Mouse (Mus musculus): ENCODE measurements around the gene Cd3d. TPM values are rescaled to one million over a fixed set of nuclear protein-coding genes. Genes with fewer than 3 reads are reported as not detected.
"Not testable (repeated sequence)": the region's sequence is repeated elsewhere in the genome, so short reads cannot be mapped to it uniquely, and the experiment has no call there.

Cd3d gene
- polyA plus RNA-seq, 1 experiment from 2014 or later: not detected

GRCm38 (mm10) chr9:44965833-44966466, 15.6 kb upstream of the Cd3d start:
- TF ChIP-seq CTCF (IDR thresholded peaks at IDR 0.05; ENCODE audit: low read depth): no peak
- peak overlapping the region; percentile 78 for H3K4me3 ChIP-seq (ENCODE audit: low read depth, low read length)
- H3K27me3 ChIP-seq (ENCODE audit: insufficient read depth, low read length): no peaks in the 10 kb centered on the region
- no peak overlapping the region for H3K27ac ChIP-seq (ENCODE audit: low read depth)
- DNase-seq: no peak
- no peaks in the 10 kb centered on the region for H3K9me3 ChIP-seq (ENCODE audit: low read depth, low read length)
- H3K36me3 ChIP-seq (ENCODE audit: insufficient read depth): peaks cover 20% of the 10 kb centered on the region
- ATAC-seq (ENCODE audit: insufficient read depth): no peak
- peak overlapping the region; percentile 68 for H3K4me2 ChIP-seq
- H3K9ac ChIP-seq: peak overlapping the region; percentile 48
- peaks cover 7% of the 10 kb centered on the region; the same call in 1 of the 2 replicates for H3K4me1 ChIP-seq (ENCODE audit: insufficient read depth)
- 17% methylated on average over 10 of the region's 10 CpGs for WGBS

- WGBS: 23% methylated on average over 3 of the region's 3 CpGs
- Histone ChIP-seq H3K36me3 (ENCODE audit: insufficient read depth) (peaks cover 13% of the 10 kb centered on the region; the same call in 1 of the 2 replicates), H3K9me3 (ENCODE audit: low read depth, low read length) (no peaks in the 10 kb centered on the region), H3K4me3 (ENCODE audit: low read depth, low read length) (no peak overlapping the region), H3K4me1 (ENCODE audit: insufficient read depth) (peaks cover 7% of the 10 kb centered on the region; the same call in 1 of the 2 replicates), H3K9ac (no peak overlapping the region), H3K4me2 (no peak overlapping the region), H3K27me3 (ENCODE audit: insufficient read depth, low read length) (no peaks in the 10 kb centered on the region), H3K27ac (ENCODE audit: low read depth) (no peak overlapping the region)
- ATAC-seq (ENCODE audit: insufficient read depth) (no peak), DNase-seq (peak; percentile 81)
- peak; percentile 77 for TF ChIP-seq CTCF (IDR thresholded peaks at IDR 0.05; ENCODE audit: low read depth)
Measured at GRCm38 (mm10) chr9:44966815-44967242, 14.8 kb upstream of the Cd3d start.

GRCm38 (mm10) chr9:44967763-44968162, 13.8 kb upstream of the Cd3d start:
- H3K27ac ChIP-seq (ENCODE audit: low read depth); H3K4me1 ChIP-seq (ENCODE audit: insufficient read depth); H3K9ac ChIP-seq; H3K36me3 ChIP-seq (ENCODE audit: insufficient read depth); ATAC-seq (ENCODE audit: insufficient read depth); H3K4me3 ChIP-seq (ENCODE audit: low read depth, low read length); H3K27me3 ChIP-seq (ENCODE audit: insufficient read depth, low read length); DNase-seq; H3K4me2 ChIP-seq; H3K9me3 ChIP-seq (ENCODE audit: low read depth, low read length): not testable (repeated sequence)
- WGBS: 80% methylated on average over 5 of the region's 5 CpGs

GRCm38 (mm10) chr9:44969450-44969849, 12.1 kb upstream of the Cd3d start:
- 73% methylated on average over 1 of the region's 1 CpGs for WGBS

GRCm38 (mm10) chr9:44977813-44978212, 3.8 kb upstream of the Cd3d start:
- H3K9me3 ChIP-seq (ENCODE audit: low read depth, low read length): no peaks in the 10 kb centered on the region
- ATAC-seq (ENCODE audit: insufficient read depth): no peak
- WGBS: 50% methylated on average over 6 of the region's 6 CpGs

More at GRCm38 (mm10) chr9:44969450-44969849, 12.1 kb upstream of the Cd3d start:
- Histone ChIP-seq H3K4me1 (ENCODE audit: insufficient read depth) (peaks cover 4% of the 10 kb centered on the region; the same call in 1 of the 2 replicates), H3K36me3 (ENCODE audit: insufficient read depth) (no peaks in the 10 kb centered on the region), H3K4me2 (no peak overlapping the region), H3K27me3 (ENCODE audit: insufficient read depth, low read length) (no peaks in the 10 kb centered on the region), H3K4me3 (ENCODE audit: low read depth, low read length) (no peak overlapping the region), H3K9ac (no peak overlapping the region), H3K27ac (ENCODE audit: low read depth) (no peak overlapping the region), H3K9me3 (ENCODE audit: low read depth, low read length) (no peaks in the 10 kb centered on the region)
- 0 out of 2 replicates have a peak, but pooled peaks have one; percentile 11 for TF ChIP-seq CTCF (IDR thresholded peaks at IDR 0.05; ENCODE audit: low read depth)
- ATAC-seq (ENCODE audit: insufficient read depth) (no peak), DNase-seq (peak; percentile 5)

GRCm38 (mm10) chr9:44979806-44980205, 1.8 kb upstream of the Cd3d start:
- no peak for TF ChIP-seq CTCF (IDR thresholded peaks at IDR 0.05; ENCODE audit: low read depth)
- ATAC-seq (ENCODE audit: insufficient read depth): no peak
- H3K9ac ChIP-seq: no peak overlapping the region
- no peak overlapping the region for H3K27ac ChIP-seq (ENCODE audit: low read depth)
- DNase-seq: no peak
- H3K36me3 ChIP-seq (ENCODE audit: insufficient read depth): no peaks in the 10 kb centered on the region
- H3K27me3 ChIP-seq (ENCODE audit: insufficient read depth, low read length): no peaks in the 10 kb centered on the region
- no peaks in the 10 kb centered on the region for H3K9me3 ChIP-seq (ENCODE audit: low read depth, low read length)
- H3K4me3 ChIP-seq (ENCODE audit: low read depth, low read length): no peak overlapping the region
- H3K4me2 ChIP-seq: no peak overlapping the region
- WGBS: 73% methylated on average over 7 of the region's 7 CpGs
- H3K4me1 ChIP-seq (ENCODE audit: insufficient read depth): no peaks in the 10 kb centered on the region

More at GRCm38 (mm10) chr9:44977813-44978212, 3.8 kb upstream of the Cd3d start:
- H3K4me1 ChIP-seq (ENCODE audit: insufficient read depth): no peaks in the 10 kb centered on the region
- no peak for DNase-seq
- no peaks in the 10 kb centered on the region for H3K36me3 ChIP-seq (ENCODE audit: insufficient read depth)
- H3K9ac ChIP-seq: no peak overlapping the region
- no peak overlapping the region for H3K4me3 ChIP-seq (ENCODE audit: low read depth, low read length)
- no peak overlapping the region for H3K27ac ChIP-seq (ENCODE audit: low read depth)
- H3K4me2 ChIP-seq: no peak overlapping the region
- TF ChIP-seq CTCF (IDR thresholded peaks at IDR 0.05; ENCODE audit: low read depth): no peak
- no peaks in the 10 kb centered on the region for H3K27me3 ChIP-seq (ENCODE audit: insufficient read depth, low read length)

GRCm38 (mm10) chr9:44980242-44980641, 1.3 kb upstream of the Cd3d start, which contains the start of gene Cd3g:
Gene Cd3g, minus strand, starts transcription at chr9:44980431.
- no peak for TF ChIP-seq CTCF (IDR thresholded peaks at IDR 0.05; ENCODE audit: low read depth)
- DNase-seq (no peak), ATAC-seq (ENCODE audit: insufficient read depth) (no peak)
- H3K27ac ChIP-seq (ENCODE audit: low read depth): no peak within 1 kb of the TSS
- H3K27me3 ChIP-seq (ENCODE audit: insufficient read depth, low read length): no peaks in the 10 kb centered on the region
- no peak within 1 kb of the TSS for H3K4me2 ChIP-seq
- H3K9me3 ChIP-seq (ENCODE audit: low read depth, low read length): no peaks in the 10 kb centered on the region
- H3K36me3 ChIP-seq (ENCODE audit: insufficient read depth): no peaks in the 10 kb centered on the region
- H3K4me1 ChIP-seq (ENCODE audit: insufficient read depth): no peaks in the 10 kb centered on the region
- no peak within 1 kb of the TSS for H3K4me3 ChIP-seq (ENCODE audit: low read depth, low read length)
- H3K9ac ChIP-seq: no peak within 1 kb of the TSS
- WGBS: 53% methylated on average over 3 of the region's 3 CpGs

All from lung, embryonic 14.5 days (tissue).